Mouse (Mus musculus): ENCODE measurements around the gene Olfr725. TPM values are rescaled to one million over a fixed set of nuclear protein-coding genes. Genes with fewer than 3 reads are reported as not detected.

The Olfr725 gene
- not detected in 2 replicates for polyA plus RNA-seq (2016; fragmentation: Nextera tagmentation; extraction: Ambion mirVana)

GRCm38 (mm10) chr14:50040275-50040674 is at the start of gene Olfr725:
Olfr725 (minus strand) TSS chr14:50040375.
- no peaks in the 10 kb centered on the region for H3K9me3 ChIP-seq
- H3K4me3 ChIP-seq, result no peak within 1 kb of the TSS
- no peaks in the 10 kb centered on the region for H3K36me3 ChIP-seq
- no peak within 1 kb of the TSS for H3K9ac ChIP-seq
- no peaks in the 10 kb centered on the region for H3K4me1 ChIP-seq
- no peak within 1 kb of the TSS for H3K4me2 ChIP-seq (replicated peaks)
- no peak for ATAC-seq (ENCODE audit: insufficient number of reproducible peaks, insufficient read depth, low FRiP score, low TSS enrichment)
- no peaks in the 10 kb centered on the region for H3K27me3 ChIP-seq
- H3K27ac ChIP-seq, result no peak within 1 kb of the TSS

- no peak overlapping the region for H3K9ac ChIP-seq
- WGBS, result 2% methylated on average over 4 of the region's 4 CpGs
- peak; percentile 64 for ATAC-seq (ENCODE audit: insufficient number of reproducible peaks, insufficient read depth, low FRiP score, low TSS enrichment)
- peak overlapping the region; percentile 69 for H3K4me3 ChIP-seq
- H3K4me1 ChIP-seq, result no peaks in the 10 kb centered on the region
- no peaks in the 10 kb centered on the region for H3K9me3 ChIP-seq
- H3K36me3 ChIP-seq, result no peaks in the 10 kb centered on the region
- H3K27ac ChIP-seq, result 0 out of 2 replicates have a peak overlapping the region, but pooled peaks have one; percentile 95
- no peaks in the 10 kb centered on the region for H3K27me3 ChIP-seq
- peak overlapping the region; percentile 68 for H3K4me2 ChIP-seq (replicated peaks)
Observed at GRCm38 (mm10) chr14:50062733-50063104, 22.5 kb upstream of the Olfr725 start.

GRCm38 (mm10) chr14:50061955-50062732 is 22.0 kb upstream of the Olfr725 start:
- peak overlapping the region; percentile 67 for H3K9ac ChIP-seq
- H3K27ac ChIP-seq, result peak overlapping the region; percentile 95
- H3K27me3 ChIP-seq, result no peaks in the 10 kb centered on the region
- peak overlapping the region; percentile 69 for H3K4me3 ChIP-seq
- H3K4me2 ChIP-seq (replicated peaks), result peak overlapping the region; percentile 68
- H3K36me3 ChIP-seq, result no peaks in the 10 kb centered on the region
- no peaks in the 10 kb centered on the region for H3K4me1 ChIP-seq
- ATAC-seq (ENCODE audit: insufficient number of reproducible peaks, insufficient read depth, low FRiP score, low TSS enrichment), result peak; percentile 97
- H3K9me3 ChIP-seq, result no peaks in the 10 kb centered on the region
- 2% methylated on average over 51 of the region's 52 CpGs for WGBS

- H3K27me3 ChIP-seq, result no peaks in the 10 kb centered on the region
- peak overlapping the region; percentile 68 for H3K4me2 ChIP-seq (replicated peaks)
- ATAC-seq (ENCODE audit: insufficient number of reproducible peaks, insufficient read depth, low FRiP score, low TSS enrichment), result peak; percentile 25; the same call in 1 of the 2 replicates
- H3K4me3 ChIP-seq, result peak overlapping the region; percentile 69
- H3K4me1 ChIP-seq, result no peaks in the 10 kb centered on the region
- peak overlapping the region; percentile 95 for H3K27ac ChIP-seq
- WGBS, result under 1% methylated on average over 13 of the region's 13 CpGs
- no peaks in the 10 kb centered on the region for H3K36me3 ChIP-seq
- H3K9me3 ChIP-seq, result no peaks in the 10 kb centered on the region
- peak overlapping the region; percentile 67 for H3K9ac ChIP-seq
Observed at GRCm38 (mm10) chr14:50061590-50061954, 21.4 kb upstream of the Olfr725 start.

GRCm38 (mm10) chr14:50061179-50061578 is 21.0 kb upstream of the Olfr725 start:
- H3K4me3 ChIP-seq, result peak overlapping the region; percentile 69
- peak overlapping the region; percentile 95 for H3K27ac ChIP-seq
- no peak for ATAC-seq (ENCODE audit: insufficient number of reproducible peaks, insufficient read depth, low FRiP score, low TSS enrichment)
- H3K36me3 ChIP-seq, result no peaks in the 10 kb centered on the region
- H3K4me2 ChIP-seq (replicated peaks), result peak overlapping the region; percentile 68
- no peaks in the 10 kb centered on the region for H3K4me1 ChIP-seq
- no peaks in the 10 kb centered on the region for H3K27me3 ChIP-seq
- WGBS, result 20% methylated on average over 11 of the region's 11 CpGs
- H3K9ac ChIP-seq, result peak overlapping the region; percentile 67
- no peaks in the 10 kb centered on the region for H3K9me3 ChIP-seq

GRCm38 (mm10) chr14:50032041-50032440 is 8.1 kb downstream of the Olfr725 start:
- Histone ChIP-seq H3K36me3 (no peaks in the 10 kb centered on the region), H3K4me1 (no peaks in the 10 kb centered on the region), H3K4me2 (replicated peaks) (no peak overlapping the region), H3K4me3 (no peak overlapping the region), H3K27me3 (no peaks in the 10 kb centered on the region), H3K9me3 (peaks cover 4% of the 10 kb centered on the region; the same call in 1 of the 2 replicates), H3K9ac (no peak overlapping the region), H3K27ac (no peak overlapping the region)
- WGBS, result 84% methylated on average over 2 of the region's 2 CpGs
- ATAC-seq (ENCODE audit: insufficient number of reproducible peaks, insufficient read depth, low FRiP score, low TSS enrichment), result no peak

GRCm38 (mm10) chr14:50031356-50031755 is 8.8 kb downstream of the Olfr725 start:
- Histone ChIP-seq H3K36me3 (no peaks in the 10 kb centered on the region), H3K4me1 (no peaks in the 10 kb centered on the region), H3K27ac (no peak overlapping the region), H3K9me3 (peaks cover 4% of the 10 kb centered on the region; the same call in 1 of the 2 replicates), H3K4me3 (no peak overlapping the region), H3K27me3 (no peaks in the 10 kb centered on the region), H3K9ac (no peak overlapping the region), H3K4me2 (replicated peaks) (no peak overlapping the region)
- ATAC-seq (ENCODE audit: insufficient number of reproducible peaks, insufficient read depth, low FRiP score, low TSS enrichment), result no peak
- WGBS, result 79% methylated on average over 4 of the region's 4 CpGs

GRCm38 (mm10) chr14:50026371-50026770 is 13.8 kb downstream of the Olfr725 start:
- Histone ChIP-seq H3K4me2 (replicated peaks) (no peak overlapping the region), H3K9me3 (peaks cover 4% of the 10 kb centered on the region; the same call in 1 of the 2 replicates), H3K27ac (no peak overlapping the region), H3K4me3 (no peak overlapping the region), H3K36me3 (no peaks in the 10 kb centered on the region), H3K4me1 (no peaks in the 10 kb centered on the region), H3K27me3 (no peaks in the 10 kb centered on the region), H3K9ac (no peak overlapping the region)
- WGBS, result 84% methylated on average over 2 of the region's 2 CpGs
- ATAC-seq (ENCODE audit: insufficient number of reproducible peaks, insufficient read depth, low FRiP score, low TSS enrichment), result no peak

Other genes starting within 250 kb of the Olfr725 start
- gene Olfr722, start 138.4 kb downstream of the Olfr725 start, polyA plus RNA-seq (2016; fragmentation: Nextera tagmentation; extraction: Ambion mirVana), result not detected in 2 replicates
- gene Olfr723, start 108.6 kb downstream of the Olfr725 start, polyA plus RNA-seq (2016; fragmentation: Nextera tagmentation; extraction: Ambion mirVana), result not detected in 2 replicates
- not detected in 2 replicates for gene Olfr724, start 77.1 kb downstream of the Olfr725 start, polyA plus RNA-seq (2016; fragmentation: Nextera tagmentation; extraction: Ambion mirVana)
- gene Olfr726, start 50.6 kb upstream of the Olfr725 start, polyA plus RNA-seq (2016; fragmentation: Nextera tagmentation; extraction: Ambion mirVana), result not detected in 2 replicates
- not detected in 2 replicates for gene Olfr727, start 82.8 kb upstream of the Olfr725 start, polyA plus RNA-seq (2016; fragmentation: Nextera tagmentation; extraction: Ambion mirVana)
- not detected in 2 replicates for gene Olfr728, start 102.3 kb upstream of the Olfr725 start, polyA plus RNA-seq (2016; fragmentation: Nextera tagmentation; extraction: Ambion mirVana)
- gene Olfr729, start 112.5 kb upstream of the Olfr725 start, polyA plus RNA-seq (2016; fragmentation: Nextera tagmentation; extraction: Ambion mirVana), result not detected in 2 replicates
- not detected in 2 replicates for gene Olfr730, start 147.8 kb upstream of the Olfr725 start, polyA plus RNA-seq (2016; fragmentation: Nextera tagmentation; extraction: Ambion mirVana)
- not detected in 2 replicates for gene Olfr731, start 201.5 kb upstream of the Olfr725 start, polyA plus RNA-seq (2016; fragmentation: Nextera tagmentation; extraction: Ambion mirVana)
- not detected in 2 replicates for gene Olfr732, start 243.8 kb upstream of the Olfr725 start, polyA plus RNA-seq (2016; fragmentation: Nextera tagmentation; extraction: Ambion mirVana)